Mouse (Mus musculus): Measurements from ENCODE around the gene Hbb-bs.
"Not testable (repeated sequence)": the region's sequence is repeated elsewhere in the genome, so short reads cannot be mapped to it uniquely, and the experiment has no call there.

The Hbb-bs gene

GRCm38 (mm10) chr7:103811223-103811845 lies 16.6 kb downstream of the Hbb-bs start:
- no peak for DNase-seq (ENCODE audit: low spot score)

GRCm38 (mm10) chr7:103810746-103811145 lies 17.1 kb downstream of the Hbb-bs start:
- DNase-seq (ENCODE audit: low spot score): no peak

- DNase-seq (ENCODE audit: low spot score): no peak
These were observed 17.6 kb downstream of the Hbb-bs start for GRCm38 (mm10) chr7:103810296-103810695.

GRCm38 (mm10) chr7:103809801-103810155 lies 18.1 kb downstream of the Hbb-bs start:
- no peak for DNase-seq (ENCODE audit: low spot score)

- DNase-seq (ENCODE audit: low spot score): no peak
These were observed 18.7 kb downstream of the Hbb-bs start for GRCm38 (mm10) chr7:103808971-103809800.

- not testable (repeated sequence) for DNase-seq (ENCODE audit: low spot score)
These were observed 19.8 kb downstream of the Hbb-bs start for GRCm38 (mm10) chr7:103808120-103808519.

GRCm38 (mm10) chr7:103806856-103807255 lies 21.0 kb downstream of the Hbb-bs start:
- DNase-seq (ENCODE audit: low spot score): no peak

GRCm38 (mm10) chr7:103792669-103793388 lies 35.1 kb downstream of the Hbb-bs start:
- no peak for DNase-seq (ENCODE audit: low spot score)

- no peak for DNase-seq (ENCODE audit: low spot score)
These were observed 36.2 kb downstream of the Hbb-bs start, which contains the start of gene Olfr67 for GRCm38 (mm10) chr7:103791721-103792120. Olfr67 (minus strand) TSS chr7:103791821.

GRCm38 (mm10) chr7:103779598-103779997 lies 48.3 kb downstream of the Hbb-bs start, which contains the start of gene Olfr68:
Olfr68 (minus strand) TSS chr7:103779698.
- DNase-seq (ENCODE audit: low spot score): no peak

- DNase-seq (ENCODE audit: low spot score): not testable (repeated sequence)
These were observed 50.2 kb downstream of the Hbb-bs start for GRCm38 (mm10) chr7:103777652-103778051.

All from yolk sac, embryonic 10.5 days (tissue).